Mouse (Mus musculus): ENCODE measurements around the gene Pik3c2b.

Gene Pik3c2b

GRCm38 (mm10) chr1:133030461-133030860 is 15.0 kb upstream of the Pik3c2b start, which contains the start of gene Mdm4:
Mdm4 (minus strand) TSS chr1:133030561.
- in situ Hi-C loops (cut with MboI, MseI) = no loop called here

- in situ Hi-C loops (cut with MboI, MseI) = no loop called here
Measured at GRCm38 (mm10) chr1:133032981-133033315, 12.5 kb upstream of the Pik3c2b start.

- in situ Hi-C loops (cut with MboI, MseI) = no loop called here
Measured at GRCm38 (mm10) chr1:133033316-133034090, 12.0 kb upstream of the Pik3c2b start.

GRCm38 (mm10) chr1:133034091-133034460 is 11.4 kb upstream of the Pik3c2b start:
- in situ Hi-C loops (cut with MboI, MseI) = no loop called here

- in situ Hi-C loops (cut with MboI, MseI) = loop anchor here in 1 of 2 experiments (5.0 kb wide), 1 partner anchor 98 kb away; the partner anchor contains the start of gene Ppp1r15b
Measured at GRCm38 (mm10) chr1:133034682-133035081, 10.8 kb upstream of the Pik3c2b start.

- in situ Hi-C loops (cut with MboI, MseI) = loop anchor here in 1 of 2 experiments (5.0 kb wide), 1 partner anchor 93 kb away; the partner anchor contains the start of gene Ppp1r15b
Measured at GRCm38 (mm10) chr1:133039505-133039949, 5.9 kb upstream of the Pik3c2b start.

- in situ Hi-C loops (cut with MboI, MseI) = loop anchor here in 1 of 2 experiments (5.0 kb wide), 1 partner anchor 86 kb away; the partner anchor contains the start of gene Ppp1r15b
Measured at GRCm38 (mm10) chr1:133045861-133046440, 484 bp downstream of the Pik3c2b start.

- in situ Hi-C loops (cut with MboI, MseI) = loop anchor here in 1 of 2 experiments (5.0 kb wide), 1 partner anchor 86 kb away; the partner anchor contains the start of gene Ppp1r15b
Measured at GRCm38 (mm10) chr1:133046441-133046931, 1.0 kb downstream of the Pik3c2b start.

- in situ Hi-C loops (cut with MboI, MseI) = loop anchor here in 1 of 2 experiments (5.0 kb wide), 1 partner anchor 85 kb away; the partner anchor contains the start of gene Ppp1r15b
Measured at GRCm38 (mm10) chr1:133047575-133047974, 2.1 kb downstream of the Pik3c2b start.

- in situ Hi-C loops (cut with MboI, MseI) = loop anchor here in 1 of 2 experiments (5.0 kb wide), 1 partner anchor 84 kb away; the partner anchor contains the start of gene Ppp1r15b
Measured at GRCm38 (mm10) chr1:133048690-133049089, 3.2 kb downstream of the Pik3c2b start.

GRCm38 (mm10) chr1:133050001-133050431 is 4.5 kb downstream of the Pik3c2b start:
- in situ Hi-C loops (cut with MboI, MseI) = loop anchor here (5.0 to 10.0 kb wide), 2 partner anchors 37 to 255 kb away; partner anchors contain the start of gene Golt1a (in 1 of the 2)

- in situ Hi-C loops (cut with MboI, MseI) = loop anchor here (5.0 to 10.0 kb wide), 2 partner anchors 35 to 253 kb away; partner anchors contain the start of gene Golt1a (in 1 of the 2)
Measured at GRCm38 (mm10) chr1:133051829-133052228, 6.4 kb downstream of the Pik3c2b start.

GRCm38 (mm10) chr1:133053034-133053433 is 7.6 kb downstream of the Pik3c2b start:
- in situ Hi-C loops (cut with MboI, MseI) = loop anchor here (5.0 to 10.0 kb wide), 2 partner anchors 34 to 252 kb away; partner anchors contain the start of gene Golt1a (in 1 of the 2)

GRCm38 (mm10) chr1:133054326-133054725 is 8.9 kb downstream of the Pik3c2b start:
- in situ Hi-C loops (cut with MboI, MseI) = loop anchor here (5.0 to 10.0 kb wide), 2 partner anchors 33 to 250 kb away; partner anchors contain the start of gene Golt1a (in 1 of the 2)

- in situ Hi-C loops (cut with MboI, MseI) = loop anchor here in 1 of 2 experiments (10.0 kb wide), 1 partner anchor 247 kb away; the partner anchor contains the start of gene Golt1a
Measured at GRCm38 (mm10) chr1:133057345-133058034, 12.0 kb downstream of the Pik3c2b start.

GRCm38 (mm10) chr1:133059592-133059991 is 14.1 kb downstream of the Pik3c2b start:
- in situ Hi-C loops (cut with MboI, MseI) = loop anchor here in 1 of 2 experiments (10.0 kb wide), 1 partner anchor 245 kb away; the partner anchor contains the start of gene Golt1a

- in situ Hi-C loops (cut with MboI, MseI) = no loop called here
Measured at GRCm38 (mm10) chr1:133060681-133061080, 15.2 kb downstream of the Pik3c2b start.

- in situ Hi-C loops (cut with MboI, MseI) = no loop called here
Measured at GRCm38 (mm10) chr1:133063164-133063563, 17.7 kb downstream of the Pik3c2b start.

GRCm38 (mm10) chr1:133068268-133068667 is 22.8 kb downstream of the Pik3c2b start:
- in situ Hi-C loops (cut with MboI, MseI) = no loop called here

GRCm38 (mm10) chr1:133068669-133069274 is 23.3 kb downstream of the Pik3c2b start:
- in situ Hi-C loops (cut with MboI, MseI) = no loop called here

Measured in T-helper 17 cell (primary cell).